Mouse (Mus musculus): ENCODE measurements around the gene Adamts3. TPM values are rescaled to one million over a fixed set of nuclear protein-coding genes. Genes with fewer than 3 reads are reported as not detected.

Adamts3 gene
- total RNA-seq, 2 experiments from 2014 or later: 3.5 to 4.0 TPM

DNA sequence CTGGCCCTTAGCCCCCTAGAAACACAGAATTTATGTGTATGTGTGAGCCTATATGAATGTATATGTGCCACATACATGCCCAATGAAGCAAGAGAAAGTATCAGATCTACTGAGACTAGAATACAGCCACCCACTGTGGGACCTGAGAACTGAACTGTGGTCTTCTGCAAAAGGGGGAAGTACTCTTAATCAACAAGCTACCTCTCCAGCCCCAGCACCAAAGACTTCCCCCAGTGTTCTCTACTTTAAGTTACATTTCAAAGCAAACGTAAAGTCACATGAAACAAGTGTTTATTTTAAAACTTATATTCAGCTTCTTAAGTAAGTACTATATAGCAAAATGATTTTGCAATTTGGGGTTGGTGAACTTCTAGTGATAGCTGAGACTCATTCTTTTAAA, 62.0 kb downstream of the Adamts3 start:
- intact Hi-C loops (cut with DNase I; ENCODE audit: low total_unique reads): no loop called here
- DNase-seq: no peak

DNA sequence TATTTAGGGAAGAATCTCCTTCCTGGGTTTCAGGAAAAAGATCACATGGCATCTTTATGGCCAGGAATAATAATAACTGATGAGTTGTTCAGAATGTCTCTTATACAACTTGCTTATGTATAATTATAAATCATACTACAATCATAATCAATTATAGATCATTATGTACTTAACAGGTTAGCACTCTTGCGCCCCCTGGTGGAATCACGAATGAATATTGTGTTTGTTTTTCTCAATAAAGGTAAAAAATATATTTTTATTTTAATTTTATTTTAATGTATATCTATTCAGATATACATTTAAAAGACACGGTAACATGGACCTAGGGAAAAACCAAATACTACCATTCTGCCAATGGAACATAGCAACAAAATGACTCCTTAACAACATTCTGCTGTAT, 63.6 kb downstream of the Adamts3 start:
- intact Hi-C loops (cut with DNase I; ENCODE audit: low total_unique reads): no loop called here
- DNase-seq: no peak

DNA sequence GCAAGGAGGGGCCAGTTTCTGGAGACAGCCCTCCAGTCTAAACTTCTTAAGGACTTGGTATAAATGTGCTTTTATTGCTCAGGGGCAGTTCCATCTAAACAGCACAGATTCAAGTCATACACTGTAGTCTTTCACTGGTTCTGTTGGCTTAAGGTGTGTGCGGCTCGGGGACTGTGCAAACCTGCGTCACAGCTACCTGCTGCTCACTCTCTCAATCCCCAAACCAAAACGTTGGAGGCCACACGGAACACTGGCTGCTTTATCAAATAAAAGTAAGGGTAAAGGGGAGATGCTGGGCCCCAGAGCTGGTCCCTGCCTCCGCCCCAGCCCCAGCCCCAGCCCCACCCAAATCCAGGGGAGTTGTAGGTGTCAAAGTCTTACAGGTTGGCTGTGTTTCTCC, 66.5 kb downstream of the Adamts3 start:
- intact Hi-C loops (cut with DNase I; ENCODE audit: low total_unique reads): no loop called here
- DNase-seq: no peak

DNA sequence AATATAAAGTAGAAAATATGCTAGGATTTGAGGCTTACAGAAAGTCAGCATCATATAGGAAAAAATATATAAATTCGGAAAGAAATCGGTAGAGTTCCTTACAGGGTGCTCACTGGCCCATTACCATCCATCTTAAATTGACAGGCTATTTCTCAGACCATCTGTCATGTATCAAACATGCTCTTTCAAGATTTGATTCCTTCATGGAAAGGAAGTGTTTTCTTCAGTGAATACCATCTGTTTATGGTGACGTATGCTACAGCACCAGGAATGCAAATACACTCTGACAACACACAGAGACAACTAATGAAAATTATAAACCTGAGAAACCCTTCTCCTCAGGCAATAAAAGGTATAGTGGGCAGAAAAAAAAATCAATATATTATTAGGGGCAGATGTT, 68.6 kb downstream of the Adamts3 start:
- DNase-seq: no peak
- intact Hi-C loops (cut with DNase I; ENCODE audit: low total_unique reads): no loop called here

DNA sequence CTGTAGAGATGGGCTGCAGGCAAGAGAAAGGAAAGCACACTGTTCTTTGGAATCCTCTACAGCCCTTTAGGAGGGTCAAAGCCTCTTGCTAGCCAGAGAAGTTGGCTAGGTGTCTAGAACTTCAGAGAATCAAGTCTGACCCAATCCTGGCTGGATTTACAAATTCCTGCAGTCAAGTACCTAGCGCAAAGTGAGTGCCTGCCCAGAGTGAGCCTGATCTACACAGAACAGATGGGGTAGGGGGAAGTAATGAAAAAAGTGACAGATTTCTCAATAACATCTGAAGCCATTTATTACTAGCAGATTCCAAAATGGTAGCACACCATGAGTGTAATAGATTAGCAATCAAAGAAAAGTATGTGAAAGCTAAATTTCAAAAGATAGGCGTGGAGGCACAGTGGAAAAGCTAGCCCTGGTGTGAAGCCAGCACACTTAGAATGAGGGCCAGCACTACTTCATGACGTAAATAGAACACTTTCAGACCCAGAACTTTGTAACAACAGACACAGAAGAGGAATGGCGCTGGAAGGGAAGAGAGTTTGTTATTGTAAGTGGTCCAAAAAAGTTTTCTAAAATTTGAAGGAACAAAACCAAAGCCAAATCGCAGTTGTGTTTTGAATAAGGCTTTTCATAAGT, 82.8 kb downstream of the Adamts3 start:
- no peak for DNase-seq

DNA sequence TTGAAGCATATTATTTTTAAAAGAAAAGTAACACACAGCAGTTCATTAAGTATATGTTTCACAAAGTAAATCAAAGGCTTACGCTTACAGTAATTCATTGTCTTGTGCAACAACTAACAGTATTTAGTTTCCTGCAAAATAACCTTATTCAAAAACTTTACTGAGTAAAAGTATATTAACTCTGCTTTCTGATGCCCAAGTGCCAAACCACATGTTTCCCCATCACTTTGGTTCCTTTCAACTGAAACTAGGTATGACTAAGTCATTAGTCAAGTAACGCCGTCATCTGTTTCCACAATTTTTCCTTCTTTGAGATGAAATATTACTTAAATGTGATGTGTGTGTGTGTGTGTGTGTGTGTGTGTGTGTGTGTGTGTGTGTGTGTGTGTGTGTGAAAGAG, 89.4 kb downstream of the Adamts3 start:
- intact Hi-C loops (cut with DNase I; ENCODE audit: low total_unique reads): no loop called here
- DNase-seq: no peak

More for the DNA sequence above, 82.8 kb downstream of the Adamts3 start:
- intact Hi-C loops (cut with DNase I; ENCODE audit: low total_unique reads): no loop called here

DNA sequence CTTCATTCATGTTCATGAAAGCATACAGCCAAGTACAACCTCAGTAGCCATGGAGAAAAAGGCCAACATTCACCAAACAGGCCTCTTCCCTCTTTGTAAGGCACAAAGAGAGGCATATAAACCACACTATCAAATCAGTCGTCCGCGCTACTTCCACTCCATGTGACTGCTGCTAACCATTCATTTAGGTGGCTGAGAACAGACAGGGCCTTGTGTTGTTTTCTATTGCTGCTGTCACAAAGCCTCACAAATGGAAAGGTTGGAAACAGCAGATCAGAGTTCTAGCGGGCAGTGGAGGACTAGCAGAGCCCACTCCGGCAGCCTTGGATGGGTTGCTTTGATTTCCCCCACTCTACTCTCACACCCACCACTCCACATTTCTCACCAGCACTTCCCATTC, 98.5 kb downstream of the Adamts3 start:
- intact Hi-C loops (cut with DNase I; ENCODE audit: low total_unique reads): no loop called here
- no peak for DNase-seq

DNA sequence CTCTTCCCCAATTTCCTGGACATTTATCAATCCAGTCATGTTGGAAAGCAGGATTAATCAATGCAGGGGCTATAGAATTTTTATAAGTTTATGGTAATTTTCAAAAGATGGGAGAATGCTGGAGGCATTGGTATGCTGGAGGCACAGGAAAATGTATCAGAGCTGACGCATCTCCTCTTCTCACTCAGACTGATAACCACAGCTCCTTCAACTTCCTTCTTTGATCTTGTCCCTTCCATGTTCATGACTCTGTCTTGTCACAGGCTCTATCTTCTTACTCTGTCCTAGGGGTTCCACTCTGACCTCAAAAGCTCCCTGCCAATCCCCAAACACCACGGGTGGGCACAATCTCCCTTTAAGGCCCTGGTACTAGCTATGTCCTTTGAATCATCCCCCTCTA, 103.3 kb downstream of the Adamts3 start:
- no peak for DNase-seq
- intact Hi-C loops (cut with DNase I; ENCODE audit: low total_unique reads): no loop called here

DNA sequence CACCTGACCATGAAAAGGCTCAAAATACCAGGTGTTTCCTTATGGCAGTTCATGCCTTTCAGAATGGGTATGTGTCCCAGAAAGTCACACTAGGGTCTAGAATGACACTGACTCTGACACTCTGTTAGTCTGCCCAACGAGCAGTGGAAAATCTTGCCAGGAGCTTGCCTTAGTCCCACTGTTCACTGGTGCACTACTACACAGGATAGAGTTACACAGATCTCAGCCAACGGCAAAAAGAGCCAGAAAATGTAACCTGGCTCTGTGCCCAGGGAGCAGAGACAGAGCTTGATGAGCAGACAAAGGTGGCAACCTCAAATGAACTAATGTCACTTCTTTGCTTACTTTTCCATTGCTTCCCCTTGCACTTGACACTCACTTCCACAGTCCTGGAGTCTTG, 104.5 kb downstream of the Adamts3 start:
- intact Hi-C loops (cut with DNase I; ENCODE audit: low total_unique reads): no loop called here
- peak; percentile 10 for DNase-seq

DNA sequence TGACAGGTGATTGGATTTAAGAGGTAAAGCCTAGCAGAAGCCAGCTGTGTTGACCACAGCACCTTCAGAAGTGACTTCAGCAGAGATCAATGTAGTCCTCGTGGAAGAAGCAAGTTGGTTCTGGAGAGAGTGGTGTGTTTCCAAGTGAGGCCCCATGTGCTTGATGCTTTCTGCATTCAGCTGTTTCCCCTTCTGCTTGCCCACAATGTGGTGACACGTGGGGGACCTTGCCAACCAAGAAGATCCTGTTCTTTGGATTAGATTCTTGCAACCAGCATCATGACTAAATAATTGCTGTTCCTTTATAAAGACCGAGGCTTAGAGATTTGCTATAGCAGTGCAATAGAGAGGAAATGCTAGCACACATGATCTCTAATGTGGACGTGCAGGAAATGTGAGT, 105.7 kb downstream of the Adamts3 start:
- intact Hi-C loops (cut with DNase I; ENCODE audit: low total_unique reads): no loop called here
- no peak for DNase-seq

DNA sequence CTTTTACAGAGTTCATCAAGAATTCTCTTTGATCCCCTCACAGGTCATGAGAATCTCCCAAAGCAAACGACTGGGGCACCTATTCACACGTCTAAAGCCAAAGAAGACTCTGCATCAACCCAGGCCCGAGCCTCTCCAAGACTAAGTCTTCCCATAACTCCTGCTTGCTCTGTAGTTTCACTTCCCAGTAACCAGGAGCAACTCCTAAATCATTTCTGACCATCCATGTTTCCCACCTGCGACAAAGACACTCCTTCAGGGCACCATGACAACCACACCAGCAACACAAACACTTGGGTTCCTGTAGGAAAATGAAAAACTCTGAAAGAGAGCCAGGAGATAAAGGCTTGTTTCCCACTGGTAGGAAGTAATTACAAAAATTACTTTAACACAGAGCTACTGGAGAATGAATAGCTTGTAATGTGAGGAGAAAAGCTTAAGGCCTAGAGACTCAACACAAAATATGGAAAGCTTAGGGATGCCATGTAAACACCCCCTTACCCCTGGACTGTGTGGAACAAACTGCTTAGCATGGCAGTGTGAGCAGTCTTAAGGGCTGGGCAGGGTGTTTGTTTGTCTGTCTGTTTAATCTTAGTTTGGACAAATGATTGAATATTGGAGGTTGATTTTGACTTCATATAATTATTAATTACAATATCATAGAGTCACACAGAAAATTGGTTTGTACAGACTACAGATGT, 112.3 kb downstream of the Adamts3 start:
- intact Hi-C loops (cut with DNase I; ENCODE audit: low total_unique reads): no loop called here
- no peak for DNase-seq

DNA sequence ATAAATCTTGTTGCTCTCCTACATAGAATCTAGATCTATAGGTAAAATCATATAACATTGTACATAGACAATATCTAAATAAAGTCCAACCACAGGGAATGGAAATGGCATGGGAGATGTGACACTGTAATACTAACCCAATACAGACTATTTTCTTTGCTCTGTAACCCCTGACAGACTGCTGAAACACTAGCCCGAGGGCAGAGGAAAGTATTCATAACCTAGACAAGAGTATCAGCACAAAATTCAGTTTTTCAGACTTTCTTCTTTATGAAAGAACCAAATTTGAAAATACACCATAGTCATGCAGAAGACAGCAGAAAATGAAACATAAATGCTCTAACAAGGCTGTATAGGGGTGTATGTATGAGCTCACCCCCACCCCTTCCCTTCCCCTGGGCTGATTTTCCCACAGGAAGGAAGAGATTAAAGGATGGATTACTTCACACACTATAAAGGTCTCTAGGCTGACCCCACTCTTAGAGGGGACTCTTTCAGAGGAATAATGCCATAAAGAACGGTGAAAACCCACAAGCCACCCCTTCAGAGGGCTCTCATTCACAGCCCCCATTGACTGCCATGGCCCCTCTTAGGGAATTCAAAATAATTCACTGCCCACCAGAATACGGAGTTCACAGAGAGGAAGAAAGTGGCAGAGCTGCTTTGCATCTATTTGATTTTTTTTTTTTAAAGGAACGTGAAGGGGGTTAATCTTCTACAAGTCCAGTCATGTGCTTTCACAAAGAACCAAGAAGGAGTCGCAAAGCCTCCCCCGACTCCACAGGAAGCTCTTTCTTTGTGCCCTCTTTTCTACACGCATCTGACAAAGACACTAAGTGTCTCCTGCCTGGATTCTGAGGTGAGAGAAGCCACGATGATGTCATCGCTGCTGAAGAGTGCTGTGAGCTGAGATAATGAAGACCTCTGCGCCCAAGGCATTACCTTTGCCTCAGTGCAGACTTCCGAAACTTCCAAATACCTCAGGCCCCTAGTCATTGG, 119.6 kb downstream of the Adamts3 start:
- no peak for DNase-seq
- intact Hi-C loops (cut with DNase I; ENCODE audit: low total_unique reads): no loop called here

DNA sequence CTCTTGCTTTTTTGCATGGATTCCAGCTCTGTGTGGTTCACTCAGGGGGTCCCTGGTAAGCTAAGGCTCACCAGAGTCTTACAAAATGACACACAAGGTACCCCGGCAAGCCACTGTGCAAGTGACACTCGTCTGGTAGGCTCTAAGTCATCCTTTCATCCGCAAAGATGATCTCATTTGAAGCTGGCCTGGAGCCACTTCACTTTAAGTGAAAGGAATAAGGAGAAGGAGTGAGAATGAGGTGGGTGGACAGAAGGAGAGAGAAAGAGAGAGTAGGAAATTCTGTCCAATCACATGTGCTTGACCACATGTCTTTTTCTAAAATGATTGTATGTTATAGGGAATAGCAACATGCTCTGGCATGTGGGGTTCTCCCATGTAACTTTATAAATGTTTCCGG, 122.8 kb downstream of the Adamts3 start:
- DNase-seq: no peak
- intact Hi-C loops (cut with DNase I; ENCODE audit: low total_unique reads): no loop called here

DNA sequence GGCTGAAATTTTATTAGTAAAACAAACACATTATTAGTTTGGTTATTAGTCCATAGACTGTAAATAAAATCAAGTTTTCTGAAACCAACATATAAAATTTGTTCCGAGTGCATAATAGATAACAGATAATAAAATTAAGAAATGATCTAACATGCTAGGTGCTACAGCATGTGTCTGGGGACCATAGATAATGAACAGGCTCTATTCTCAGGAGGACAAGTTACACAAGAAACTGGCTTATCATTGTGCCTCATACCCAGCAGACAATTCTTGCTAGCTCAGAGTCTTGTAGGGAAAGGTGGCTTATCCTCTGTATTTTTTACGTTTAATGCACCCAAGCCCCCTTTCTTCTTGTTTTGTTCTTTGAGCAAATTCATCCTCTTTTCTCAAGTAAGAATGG, 131.3 kb downstream of the Adamts3 start:
- no peak for DNase-seq
- intact Hi-C loops (cut with DNase I; ENCODE audit: low total_unique reads): no loop called here

DNA sequence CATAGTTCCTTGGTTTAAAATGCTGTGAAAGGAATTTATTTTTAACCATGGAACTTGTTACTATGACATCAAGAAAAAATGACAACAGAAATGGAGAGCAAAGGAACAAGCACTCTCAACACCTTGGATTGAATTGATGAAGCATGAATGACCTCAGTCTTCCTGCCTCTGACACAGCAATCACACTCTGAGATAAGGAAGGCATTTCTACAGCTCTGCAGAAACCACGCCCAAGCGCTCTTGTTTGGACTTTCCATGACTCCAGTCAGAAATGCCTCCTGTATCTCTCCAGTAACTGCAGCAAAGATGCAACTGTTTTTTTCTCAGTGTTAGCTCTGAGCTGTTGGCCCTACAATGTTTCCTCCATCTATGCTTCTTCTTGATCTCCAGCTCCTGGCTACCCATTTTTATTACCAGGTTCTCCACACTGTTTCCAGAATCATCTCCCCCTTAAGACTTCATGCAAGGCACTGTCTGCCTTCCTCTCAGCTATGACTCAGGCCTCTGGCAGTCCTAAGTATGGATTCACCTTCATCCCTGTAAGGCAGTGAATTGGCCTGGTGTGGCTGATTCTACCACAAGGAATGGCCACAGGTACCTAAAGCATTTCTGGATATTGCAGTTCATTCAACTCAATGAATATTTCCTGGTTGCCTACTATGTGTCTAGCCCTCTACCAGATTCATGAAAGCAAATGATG, 134.8 kb downstream of the Adamts3 start:
- intact Hi-C loops (cut with DNase I; ENCODE audit: low total_unique reads): no loop called here
- DNase-seq: no peak

DNA sequence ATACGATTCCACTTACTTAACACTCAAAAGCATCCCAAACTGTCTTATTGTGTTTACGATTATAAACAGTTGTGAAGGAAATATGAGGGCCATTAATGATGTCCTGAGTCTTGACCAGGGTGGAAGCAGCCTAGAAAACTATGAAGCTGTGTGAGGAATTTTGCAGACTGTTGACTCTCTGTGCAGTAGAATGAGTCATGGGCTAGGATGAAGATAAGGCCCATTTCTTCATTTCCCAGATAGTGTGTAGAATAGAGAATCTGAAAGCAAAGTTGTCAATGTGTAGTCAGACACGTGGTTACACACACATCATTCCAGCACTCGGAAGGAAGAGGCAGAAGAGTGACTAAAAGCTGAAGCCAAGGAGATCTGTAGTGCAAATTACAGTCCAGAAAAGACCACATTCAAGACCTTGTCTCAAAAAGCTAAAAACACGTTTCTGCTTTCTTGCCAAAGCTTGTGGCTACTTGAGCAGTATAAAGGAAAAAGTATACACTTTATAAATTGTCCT, 135.9 kb downstream of the Adamts3 start:
- intact Hi-C loops (cut with DNase I; ENCODE audit: low total_unique reads): no loop called here
- no peak for DNase-seq

DNA sequence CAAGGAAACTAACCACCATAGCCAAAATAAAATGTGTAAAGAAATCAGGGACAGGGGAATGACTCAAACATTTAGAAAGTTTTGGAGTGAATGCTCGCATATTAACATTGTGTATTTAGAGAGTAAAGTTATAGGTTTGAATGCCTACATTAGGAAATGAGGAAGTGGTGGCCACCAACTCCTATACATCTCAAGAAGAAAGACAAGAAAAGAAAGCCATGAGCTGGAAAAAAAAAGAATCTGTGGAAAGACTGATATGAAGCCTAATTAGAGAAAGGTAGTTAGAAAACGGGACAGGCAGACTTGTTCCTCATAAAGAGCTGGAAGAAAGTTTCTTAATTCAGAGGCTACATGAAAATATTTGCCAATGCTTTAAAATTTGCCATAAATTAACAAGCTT, 138.0 kb downstream of the Adamts3 start:
- DNase-seq: no peak
- intact Hi-C loops (cut with DNase I; ENCODE audit: low total_unique reads): no loop called here

DNA sequence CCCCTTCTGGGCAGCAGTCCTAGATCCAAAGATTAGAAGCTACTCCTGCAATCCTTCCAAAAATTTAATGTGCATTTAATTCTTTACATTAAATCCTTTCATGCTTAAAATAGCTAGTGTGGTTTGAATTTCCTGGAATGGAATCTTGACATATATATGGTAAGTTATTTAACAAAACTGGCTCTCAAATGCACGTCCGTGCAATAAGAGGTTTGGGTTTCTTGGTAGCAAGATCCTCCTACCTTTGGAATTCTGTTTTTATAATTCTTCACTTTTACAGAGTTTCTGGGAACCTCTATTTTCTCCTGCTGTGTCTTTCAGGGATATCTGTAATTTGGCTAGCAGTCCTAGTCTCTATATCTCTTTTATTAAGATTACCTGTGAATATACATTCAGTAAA, 148.4 kb downstream of the Adamts3 start:
- no peak for DNase-seq
- intact Hi-C loops (cut with DNase I; ENCODE audit: low total_unique reads): no loop called here

DNA sequence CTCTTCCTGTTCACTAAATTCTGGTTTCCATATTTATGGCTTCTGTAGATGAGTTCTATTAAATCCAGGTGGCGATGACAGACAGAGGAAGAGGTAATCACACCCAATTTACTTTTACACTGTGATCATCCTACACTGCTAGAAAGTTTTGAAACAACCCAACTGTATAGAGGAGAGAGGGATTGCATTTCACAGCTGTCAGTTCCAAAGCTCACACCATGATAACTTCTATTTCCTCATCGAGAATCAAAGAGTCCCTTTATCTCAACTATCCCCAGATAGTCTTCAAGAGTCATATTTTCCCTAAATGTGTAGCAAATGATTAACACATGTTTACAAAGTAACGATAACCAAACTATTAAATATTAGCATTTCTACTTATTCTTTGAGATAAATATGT, 152.7 kb downstream of the Adamts3 start:
- no peak for DNase-seq
- intact Hi-C loops (cut with DNase I; ENCODE audit: low total_unique reads): no loop called here

DNA sequence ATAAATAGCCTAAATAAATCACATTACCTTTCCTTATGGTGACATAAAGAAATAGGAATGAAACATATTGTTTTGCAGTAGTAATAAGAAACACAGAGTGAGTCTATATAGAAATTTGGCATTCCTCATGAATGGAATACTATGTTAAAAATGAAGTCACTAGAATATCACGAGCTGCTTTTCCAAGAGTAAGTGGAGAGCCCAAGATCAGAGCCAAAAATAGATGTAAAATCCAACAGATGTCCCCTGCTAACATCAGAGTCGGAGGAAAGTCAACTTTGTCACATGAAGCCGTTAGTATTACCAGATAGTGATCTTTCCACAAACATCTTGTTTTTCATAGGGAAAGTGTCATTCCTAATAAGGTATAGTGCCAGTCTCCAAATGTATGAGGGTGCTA, 155.0 kb downstream of the Adamts3 start:
- DNase-seq: no peak
- intact Hi-C loops (cut with DNase I; ENCODE audit: low total_unique reads): no loop called here

Measured in gastrocnemius, postnatal 14 days (tissue).